ENCODE assay signal across 13 mouse cellular contexts in the genomic region with DNA sequence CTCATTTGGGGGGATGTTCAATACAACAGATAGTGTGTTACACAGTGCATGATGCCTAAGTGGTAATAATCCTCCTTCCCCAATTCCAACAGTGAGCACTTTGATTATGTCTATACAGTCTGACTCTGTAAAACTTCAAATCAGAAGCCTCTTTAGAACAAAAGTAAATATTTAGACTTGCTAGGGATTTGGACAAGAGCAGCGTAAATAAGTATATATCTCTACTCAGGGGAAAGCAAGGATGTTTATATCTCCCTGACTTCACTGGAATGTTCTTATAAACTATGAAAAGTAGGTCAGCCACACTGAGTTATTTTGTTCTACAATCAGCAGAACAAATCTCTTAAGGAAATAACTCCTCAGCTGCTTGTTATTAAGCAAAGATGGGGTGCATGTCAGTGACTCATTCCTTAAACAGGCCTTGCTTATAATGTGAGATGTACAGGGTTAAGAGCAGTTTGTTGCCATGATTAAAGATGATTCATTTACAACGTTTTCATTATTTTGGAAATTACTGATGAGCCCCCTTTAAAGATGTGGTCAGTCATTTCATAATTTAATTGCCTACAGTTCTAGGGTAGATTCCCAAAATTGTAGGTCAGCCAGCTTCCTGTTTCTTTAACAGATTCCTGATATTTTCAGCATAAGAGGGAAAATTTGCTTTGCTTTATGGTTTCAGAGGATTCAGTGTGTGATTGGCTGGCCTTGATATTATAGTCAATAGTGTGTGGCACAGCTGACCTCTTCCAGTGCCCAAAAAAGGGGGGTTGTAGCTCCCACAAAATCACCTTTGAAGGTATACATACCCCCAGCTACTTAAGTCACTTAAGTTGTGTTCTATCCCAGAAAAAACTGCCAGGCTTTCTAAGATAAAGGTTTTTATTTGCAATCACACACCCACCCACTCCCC.
DNase-seq lines count a peak whose midpoint lies in the region; ATAC-seq and TF ChIP-seq lines count a peak whose summit lies in the region.
"Had no signal": no experiment of that assay in that cellular context is flagged by ENCODE, and none has a peak within 500 bp of the region (broad histone marks: within the 10 kb centered on the region; RNA-seq: fewer than 3 reads in every experiment).

No protein-coding gene starts in this region.

- 0 out of 2 replicates have a peak, but pooled peaks have one; percentile 7 for ATAC-seq in liver, embryonic 11.5 days (replicated peaks; ENCODE audit: low FRiP score)
- ATAC-seq in liver, embryonic 12.5 days = no peak
- ATAC-seq in intestine, embryonic 15.5 days = peak; percentile 71
- ATAC-seq in stomach, embryonic 15.5 days (ENCODE audit: insufficient read depth, low FRiP score, low read depth) = peak; percentile 77

- H3K27me3 ChIP-seq in liver, embryonic 11.5 days (replicated peaks; ENCODE audit: control insufficient read depth, insufficient read depth, low read length) = no peaks in the 10 kb centered on the region
- H3K27me3 ChIP-seq in liver, embryonic 12.5 days (replicated peaks) = no peaks in the 10 kb centered on the region
- no peaks in the 10 kb centered on the region for H3K27me3 ChIP-seq in intestine, embryonic 15.5 days (replicated peaks)
- no peaks in the 10 kb centered on the region for H3K27me3 ChIP-seq in stomach, embryonic 15.5 days (replicated peaks)
- H3K27me3 ChIP-seq: hindbrain, embryonic 15.5 days; limb, embryonic 15.5 days; megakaryocyte, embryonic 14.5 days had no signal

- no peaks in the 10 kb centered on the region for H3K9me3 ChIP-seq in liver, embryonic 11.5 days (ENCODE audit: control insufficient read depth, low read length)
- no peaks in the 10 kb centered on the region for H3K9me3 ChIP-seq in liver, embryonic 12.5 days (replicated peaks)
- H3K9me3 ChIP-seq in intestine, embryonic 15.5 days = no peaks in the 10 kb centered on the region
- H3K9me3 ChIP-seq in stomach, embryonic 15.5 days = no peaks in the 10 kb centered on the region
- H3K9me3 ChIP-seq: hindbrain, embryonic 15.5 days; limb, embryonic 15.5 days; megakaryocyte, embryonic 14.5 days had no signal

- peak overlapping the region; percentile 35; the same call in 1 of the 2 replicates for H3K27ac ChIP-seq in gastrocnemius, adult 2 months
- H3K27ac ChIP-seq in liver, embryonic 11.5 days (ENCODE audit: low read depth, low read length) = no peak overlapping the region
- H3K27ac ChIP-seq in liver, embryonic 12.5 days = no peak overlapping the region
- no peak overlapping the region for H3K27ac ChIP-seq in intestine, embryonic 15.5 days
- H3K27ac ChIP-seq in stomach, embryonic 15.5 days = peak overlapping the region; percentile 57; the same call in 1 of the 2 replicates
- H3K27ac ChIP-seq: hindbrain, embryonic 15.5 days; limb, embryonic 15.5 days had no signal

- no peaks in the 10 kb centered on the region for H3K36me3 ChIP-seq in liver, embryonic 11.5 days (ENCODE audit: control insufficient read depth, insufficient read depth, low read length)
- H3K36me3 ChIP-seq in liver, embryonic 12.5 days = no peaks in the 10 kb centered on the region
- H3K36me3 ChIP-seq in intestine, embryonic 15.5 days = no peaks in the 10 kb centered on the region
- H3K36me3 ChIP-seq in stomach, embryonic 15.5 days = no peaks in the 10 kb centered on the region
- H3K36me3 ChIP-seq: hindbrain, embryonic 15.5 days; limb, embryonic 15.5 days had no signal

- DNase-seq in gastrocnemius, adult 2 months = no peak
- DNase-seq in gastrocnemius, postnatal 36 days = no peak
- no peak for DNase-seq in liver, embryonic 11.5 days (ENCODE audit: low spot score)
- DNase-seq in right cerebral cortex, postnatal 10 days (ENCODE audit: low spot score in 2 of 2) = no peak
- no peak for DNase-seq in thymus, postnatal 36 days
- DNase-seq: adrenal gland, postnatal 25 days; thymus, adult 2 months had no signal

- H3K4me1 ChIP-seq in liver, embryonic 11.5 days (replicated peaks; ENCODE audit: control insufficient read depth, insufficient read depth, low read length) = no peaks in the 10 kb centered on the region
- no peaks in the 10 kb centered on the region for H3K4me1 ChIP-seq in liver, embryonic 12.5 days
- 0 out of 2 replicates have a peak, but pooled peaks cover 9% of the 10 kb centered on the region for H3K4me1 ChIP-seq in intestine, embryonic 15.5 days (replicated peaks)
- peaks cover 4% of the 10 kb centered on the region; the same call in 1 of the 2 replicates for H3K4me1 ChIP-seq in stomach, embryonic 15.5 days
- H3K4me1 ChIP-seq: hindbrain, embryonic 15.5 days; limb, embryonic 15.5 days; megakaryocyte, embryonic 14.5 days had no signal

- no peak overlapping the region for H3K9ac ChIP-seq in liver, embryonic 11.5 days (ENCODE audit: low read depth, low read length)
- H3K9ac ChIP-seq in liver, embryonic 12.5 days = no peak overlapping the region
- H3K9ac ChIP-seq in intestine, embryonic 15.5 days = no peak overlapping the region
- no peak overlapping the region for H3K9ac ChIP-seq in stomach, embryonic 15.5 days
- H3K9ac ChIP-seq: hindbrain, embryonic 15.5 days; limb, embryonic 15.5 days had no signal

- intact Hi-C loops in gastrocnemius, adult 2 months (cut with DNase I) = no loop called here
- intact Hi-C loops in gastrocnemius, postnatal 36 days (cut with DNase I) = no loop called here

- no peak for TF ChIP-seq CTCF in gastrocnemius, adult 2 months (IDR thresholded peaks at IDR 0.05)

- no peak overlapping the region for H3K4me2 ChIP-seq in liver, embryonic 11.5 days
- H3K4me2 ChIP-seq in liver, embryonic 12.5 days = no peak overlapping the region
- no peak overlapping the region for H3K4me2 ChIP-seq in intestine, embryonic 15.5 days (replicated peaks)
- H3K4me2 ChIP-seq in stomach, embryonic 15.5 days = no peak overlapping the region
- H3K4me2 ChIP-seq: hindbrain, embryonic 15.5 days; limb, embryonic 15.5 days had no signal

- 59% methylated on average over 2 of the region's 2 CpGs for WGBS in liver, embryonic 11.5 days
- 50% methylated on average over 2 of the region's 2 CpGs for WGBS in liver, embryonic 12.5 days (ENCODE audit: insufficient replicate concordance)
- WGBS in intestine, embryonic 15.5 days = 34% methylated on average over 2 of the region's 2 CpGs
- WGBS in stomach, embryonic 15.5 days = 16% methylated on average over 2 of the region's 2 CpGs

- no peak overlapping the region for H3K4me3 ChIP-seq in gastrocnemius, adult 2 months
- H3K4me3 ChIP-seq in liver, embryonic 11.5 days (ENCODE audit: low read depth, low read length) = no peak overlapping the region
- no peak overlapping the region for H3K4me3 ChIP-seq in liver, embryonic 12.5 days
- H3K4me3 ChIP-seq in intestine, embryonic 15.5 days (replicated peaks) = no peak overlapping the region
- no peak overlapping the region for H3K4me3 ChIP-seq in stomach, embryonic 15.5 days (replicated peaks)
- H3K4me3 ChIP-seq: hindbrain, embryonic 15.5 days; limb, embryonic 15.5 days; megakaryocyte, embryonic 14.5 days had no signal

Comparison
In these comparisons a context has a peak if more than half of its experiments do, and no peak if none do; other contexts are left out.
1. H3K27ac ChIP-seq: peak in gastrocnemius, adult 2 months (single experiment) and stomach, embryonic 15.5 days (single experiment); none in liver, embryonic 11.5 days (single experiment), liver, embryonic 12.5 days (single experiment) and intestine, embryonic 15.5 days (single experiment).